Mouse (Mus musculus): Measurements from ENCODE around the gene Ociad1.
A peak's percentile ranks its signal among the peaks of the same experiment; 100 is the strongest.

Gene Ociad1

DNA sequence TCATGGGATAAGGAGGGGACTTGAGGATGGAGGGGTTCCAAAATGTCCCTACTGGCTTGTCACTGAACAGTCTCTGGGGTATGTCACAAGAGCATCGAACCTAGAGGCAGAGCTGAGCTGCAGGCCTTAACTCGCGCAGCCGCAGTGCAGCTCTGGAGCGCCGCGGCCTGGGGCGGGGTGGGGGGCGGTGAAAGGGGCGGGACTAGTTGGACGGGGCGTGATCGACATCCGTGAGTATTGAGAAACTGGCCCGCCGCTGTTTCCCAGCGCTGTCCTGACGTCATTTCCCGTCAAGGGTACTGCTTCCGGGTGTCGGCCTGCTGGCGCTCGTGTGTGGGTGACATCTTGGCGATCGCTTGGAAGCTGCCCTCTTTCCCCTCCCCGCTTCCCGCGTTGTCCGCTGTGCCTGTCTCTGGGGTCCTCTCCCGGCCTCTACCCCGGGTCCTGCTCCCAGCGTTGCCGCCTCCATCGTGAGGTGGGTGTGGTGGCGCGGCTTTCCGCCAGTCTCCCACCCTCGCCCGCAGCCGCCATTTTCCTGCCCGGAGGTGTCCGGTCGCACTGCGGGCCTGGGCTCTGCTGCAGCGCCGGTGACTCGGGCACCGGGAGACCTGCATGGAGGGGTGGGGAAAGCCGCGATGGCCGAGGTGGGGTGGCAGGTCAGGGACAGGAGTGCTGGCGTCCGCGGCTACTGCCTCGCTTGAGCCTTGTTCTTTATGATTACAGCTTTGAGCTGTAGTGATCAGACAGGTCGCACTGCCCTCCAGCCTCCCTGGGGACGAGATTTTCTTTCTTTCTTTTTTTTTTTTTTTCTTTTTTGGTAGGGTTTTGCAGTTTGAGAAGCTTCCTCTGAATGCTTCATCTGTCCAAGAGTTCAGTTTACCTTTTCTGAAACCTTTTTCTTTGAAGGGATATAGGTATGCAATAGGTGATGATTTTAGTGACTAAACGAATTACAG is at the start of gene Ociad1:
Gene Ociad1, plus strand, starts transcription at position 283 of the 956 bp plus-strand sequence.
- peak; percentile 99 for DNase-seq (ENCODE audit: low read depth, low spot score)

DNA sequence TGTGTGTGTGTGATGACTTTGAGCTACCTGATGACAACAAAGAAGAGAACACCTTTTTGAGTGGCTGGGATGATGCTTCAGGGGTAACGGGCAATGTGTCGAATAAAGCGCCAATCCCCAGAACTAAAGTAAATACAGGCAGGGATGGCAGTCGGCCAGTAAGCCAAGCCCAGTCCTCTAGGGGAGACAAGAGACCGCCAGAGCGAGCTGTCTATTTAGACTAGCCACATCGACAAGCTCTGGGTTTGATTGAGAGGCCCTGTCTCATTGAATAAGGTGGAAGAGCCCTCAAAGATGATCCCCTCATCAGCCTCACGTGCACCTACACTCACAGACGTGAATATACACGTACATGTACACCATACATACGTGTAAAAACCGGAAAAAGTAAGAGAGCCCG is 48.2 kb upstream of the Ociad1 start:
- DNase-seq (ENCODE audit: low read depth, low spot score), result no peak

DNA sequence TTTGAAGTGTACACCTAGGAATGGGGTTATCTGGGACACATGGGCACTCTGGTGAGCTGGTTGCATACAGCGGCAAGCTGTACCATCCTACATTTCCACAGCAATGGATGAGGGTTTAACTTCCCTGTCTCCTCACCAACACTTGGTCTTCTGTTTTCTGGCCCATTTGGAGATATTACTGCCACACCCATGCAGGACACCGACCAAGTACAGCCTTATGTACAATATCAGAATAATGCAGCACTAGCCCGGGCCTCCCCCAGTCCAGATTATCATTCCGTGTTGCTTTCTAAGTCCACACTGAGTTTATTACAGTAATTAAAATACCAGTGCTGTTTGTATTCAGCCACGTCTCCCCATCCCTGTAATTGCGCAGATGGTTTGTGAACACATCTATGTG is 46.2 kb upstream of the Ociad1 start:
- no peak for DNase-seq (ENCODE audit: low read depth, low spot score)

DNA sequence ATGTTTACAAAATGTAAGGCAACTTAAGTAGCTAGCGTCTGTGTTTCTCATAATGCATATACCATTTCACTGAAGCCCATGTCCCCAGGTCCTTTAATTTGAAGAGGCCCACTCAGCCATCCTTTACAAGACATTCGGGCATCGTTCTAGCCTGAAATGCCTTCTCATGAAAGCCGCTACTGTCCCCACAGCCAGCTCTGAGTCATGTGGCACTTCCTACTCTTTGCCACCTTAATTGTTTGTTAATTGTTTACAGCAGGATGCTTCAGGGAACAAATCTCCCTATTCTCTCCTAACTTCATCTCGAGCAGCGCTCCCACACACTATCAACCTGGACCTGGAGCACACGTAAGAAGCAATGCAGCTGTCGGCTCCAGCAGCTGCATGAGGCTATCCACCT is 44.4 kb upstream of the Ociad1 start:
- DNase-seq (ENCODE audit: low read depth, low spot score), result no peak

DNA sequence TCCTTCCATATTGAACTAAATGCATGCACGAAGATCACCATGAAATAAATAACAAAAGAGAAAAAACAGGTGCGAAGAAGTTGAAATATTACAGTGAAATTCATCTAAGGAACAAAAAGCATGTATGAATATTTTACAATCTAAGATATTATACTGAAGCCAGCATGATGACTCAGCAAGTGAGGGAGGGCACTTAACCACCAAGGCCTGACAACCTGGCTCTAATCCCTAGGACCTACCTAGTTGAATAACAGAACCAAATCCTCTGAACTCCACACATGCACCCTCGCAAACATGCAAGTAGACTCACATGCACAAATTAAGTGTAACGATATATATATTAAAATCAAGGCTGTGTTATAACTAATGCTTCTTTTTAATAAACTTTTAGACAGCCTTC is 43.2 kb upstream of the Ociad1 start:
- no peak for DNase-seq (ENCODE audit: low read depth, low spot score)

DNA sequence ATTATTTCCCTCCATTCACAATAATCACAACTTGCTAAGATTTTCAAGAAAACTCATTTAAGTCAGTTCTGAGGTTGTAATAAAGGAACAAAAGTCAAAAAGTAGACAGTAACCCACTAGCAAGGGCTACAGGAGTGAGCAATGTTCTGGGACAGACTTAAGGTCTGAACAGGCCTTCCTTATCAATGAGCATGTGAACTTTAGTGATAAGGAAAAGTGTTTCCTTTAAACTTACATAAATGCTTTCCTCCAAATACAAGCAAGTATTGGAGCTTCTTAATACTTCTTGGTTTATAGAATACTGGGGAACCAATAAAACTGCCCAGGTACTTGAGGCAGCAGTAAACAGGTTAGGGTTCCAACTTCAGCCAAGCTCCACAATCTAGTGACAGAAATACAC is 39.8 kb upstream of the Ociad1 start:
- DNase-seq (ENCODE audit: low read depth, low spot score), result no peak

DNA sequence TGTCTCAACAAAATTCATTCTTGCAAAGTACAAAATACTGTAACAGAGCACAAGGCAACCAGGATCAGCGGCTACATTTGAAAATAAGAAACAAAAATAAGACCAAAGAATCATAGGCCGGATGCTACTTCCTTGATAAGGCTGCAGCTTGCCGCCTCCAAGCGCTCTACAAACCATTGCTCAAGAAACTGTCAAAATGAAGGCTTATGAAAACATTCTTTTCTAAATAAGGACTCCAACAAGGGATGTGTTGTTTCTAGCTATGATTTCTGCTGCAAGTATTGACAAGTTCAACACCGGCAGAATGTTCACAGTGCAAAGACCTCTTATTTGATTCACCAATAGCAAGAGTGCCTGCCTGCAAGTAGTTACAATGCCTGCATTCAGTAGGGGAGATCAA is 37.9 kb upstream of the Ociad1 start:
- peak; percentile 47 for DNase-seq (ENCODE audit: low read depth, low spot score)

DNA sequence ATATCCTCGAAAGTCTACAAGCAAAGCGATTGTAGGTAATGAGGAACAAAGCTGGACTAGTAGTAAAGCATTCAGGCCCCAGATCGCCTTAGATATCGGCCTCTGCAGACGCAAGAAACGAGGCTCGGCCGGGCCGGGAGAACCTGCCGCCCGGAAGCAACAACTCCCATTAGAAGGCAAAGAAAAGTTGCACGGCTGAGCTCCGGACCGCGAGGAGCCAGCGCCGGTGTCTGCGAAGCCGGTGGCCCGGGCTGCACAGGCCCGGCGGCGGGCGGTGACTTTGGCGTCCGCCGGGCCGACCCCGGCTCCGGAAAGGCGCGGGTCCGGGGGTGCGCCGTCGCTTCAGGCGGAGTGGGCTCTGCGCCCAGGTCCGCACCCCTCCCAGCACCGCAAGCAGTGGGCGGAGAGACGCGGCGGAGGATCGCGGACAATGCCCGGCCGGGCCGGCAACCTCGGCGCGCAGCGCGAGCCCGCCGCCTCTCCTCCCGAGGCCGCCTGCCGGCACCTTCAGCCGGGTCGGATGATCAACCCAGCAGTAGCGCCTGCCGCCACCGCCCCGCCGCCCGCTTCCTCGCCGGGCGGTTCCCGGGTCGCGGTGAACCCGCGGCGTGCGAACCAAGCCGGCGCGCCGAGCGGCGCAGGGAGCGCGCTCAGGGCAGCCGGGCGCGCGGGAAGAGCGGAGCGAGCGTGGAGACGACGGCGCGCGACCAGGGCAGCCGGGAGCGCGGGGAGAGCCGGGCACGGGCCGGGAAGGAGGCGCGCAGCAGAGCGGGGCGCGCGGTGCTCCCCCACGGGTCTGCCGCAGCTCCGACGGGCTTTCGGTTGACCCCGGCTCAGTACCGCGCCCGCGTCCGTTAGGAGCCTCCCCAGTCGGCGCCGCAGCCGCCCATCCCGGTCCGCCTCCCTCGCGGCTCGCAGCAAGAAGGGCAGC is 37.0 kb upstream of the Ociad1 start:
- peak; percentile 74 for DNase-seq (ENCODE audit: low read depth, low spot score)

DNA sequence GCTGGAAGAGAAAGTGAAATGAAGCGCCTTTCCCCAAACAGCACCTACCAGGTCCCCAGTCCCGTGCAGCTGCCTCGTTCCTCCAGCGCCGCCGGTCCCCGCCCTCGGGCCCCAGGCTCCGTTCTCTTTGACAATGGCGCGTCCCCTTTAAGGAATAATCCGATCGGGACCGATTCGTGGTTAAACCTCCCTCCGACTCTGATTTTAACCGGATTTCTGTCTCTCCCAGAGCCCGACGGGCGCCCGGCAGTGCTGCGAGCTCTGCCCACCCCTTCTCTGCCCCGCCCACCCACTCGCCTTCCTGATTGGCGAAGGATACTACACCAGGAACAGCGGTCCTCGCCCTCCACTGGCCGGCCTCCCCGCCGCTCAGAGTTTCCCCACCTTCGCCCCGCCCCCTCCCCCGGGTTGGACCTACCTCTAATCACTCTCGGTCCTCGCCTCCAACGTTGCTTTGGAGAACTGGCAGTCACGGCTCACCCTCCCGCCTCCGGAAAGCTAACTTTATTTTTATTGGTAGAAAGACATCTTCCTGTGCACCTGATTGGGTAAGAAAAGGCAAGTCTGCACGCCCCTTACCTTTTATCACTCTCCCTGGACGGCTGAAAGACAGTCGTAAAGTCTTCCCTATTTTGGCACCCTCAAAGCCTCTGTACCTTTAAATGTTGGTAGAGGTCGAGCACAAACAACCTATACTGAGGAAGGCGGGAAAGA is 36.1 kb upstream of the Ociad1 start, which contains the start of gene Fryl:
Gene Fryl, minus strand, starts transcription at position 268 of the 714 bp plus-strand sequence.
- DNase-seq (ENCODE audit: low read depth, low spot score), result peak; percentile 99

DNA sequence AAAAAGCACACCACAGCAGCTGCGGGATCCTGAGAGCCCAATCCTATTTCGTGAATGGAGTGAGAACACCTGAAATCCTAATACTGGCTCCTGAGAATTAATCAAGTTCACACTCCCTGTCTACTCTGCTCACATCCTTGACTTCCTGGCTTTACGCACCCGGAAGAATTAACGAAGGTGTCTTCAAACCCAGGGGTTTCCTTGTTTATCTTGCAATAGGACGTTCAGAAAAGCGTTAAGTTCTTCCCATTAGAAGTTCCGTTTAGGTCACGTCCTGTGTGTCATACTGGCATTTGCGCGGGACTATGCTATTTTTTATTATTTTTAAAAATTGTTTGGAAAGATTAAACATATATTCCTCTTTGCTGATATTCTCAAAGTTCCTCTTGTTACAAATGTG is 35.5 kb upstream of the Ociad1 start:
- no peak for DNase-seq (ENCODE audit: low read depth, low spot score)

DNA sequence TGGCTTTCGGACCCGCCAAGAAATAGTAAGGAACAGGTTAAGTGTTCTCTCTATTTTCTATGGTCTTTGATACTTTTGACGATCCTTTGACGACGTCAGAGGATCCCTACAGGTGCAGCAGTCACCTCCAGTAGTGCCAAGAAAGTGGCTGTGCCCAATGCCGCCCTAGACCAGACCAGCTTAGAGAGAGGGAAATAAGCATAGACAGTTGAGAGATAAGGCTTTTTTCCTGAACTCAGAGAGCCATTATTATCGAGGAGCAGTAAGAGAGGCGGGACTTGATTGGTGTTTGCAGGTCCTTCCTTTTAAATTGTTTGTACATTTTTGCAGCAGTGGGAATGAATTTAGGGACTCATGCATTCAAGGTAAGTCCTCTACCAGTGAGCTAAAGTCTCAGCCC is 34.9 kb upstream of the Ociad1 start:
- DNase-seq (ENCODE audit: low read depth, low spot score), result no peak

DNA sequence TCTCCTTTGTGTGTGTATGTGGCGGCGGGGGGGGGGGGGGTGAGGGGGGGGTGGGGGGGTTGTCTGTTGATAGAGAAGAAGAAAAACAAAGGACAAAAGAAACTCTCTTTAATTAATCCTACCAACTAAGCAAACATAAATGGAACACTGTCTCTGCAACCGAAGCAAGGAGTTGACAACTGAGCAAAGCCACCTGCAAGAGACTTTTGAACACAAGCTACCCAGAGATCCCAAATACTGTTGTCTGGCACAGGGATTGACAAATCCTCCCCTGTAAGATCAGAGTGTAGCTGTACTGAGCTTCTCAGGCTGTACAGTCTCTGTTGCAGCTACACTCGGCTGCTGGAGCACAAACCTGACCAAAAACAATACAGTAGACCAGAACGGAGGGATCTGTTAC is 28.5 kb upstream of the Ociad1 start:
- DNase-seq (ENCODE audit: low read depth, low spot score), result no peak

DNA sequence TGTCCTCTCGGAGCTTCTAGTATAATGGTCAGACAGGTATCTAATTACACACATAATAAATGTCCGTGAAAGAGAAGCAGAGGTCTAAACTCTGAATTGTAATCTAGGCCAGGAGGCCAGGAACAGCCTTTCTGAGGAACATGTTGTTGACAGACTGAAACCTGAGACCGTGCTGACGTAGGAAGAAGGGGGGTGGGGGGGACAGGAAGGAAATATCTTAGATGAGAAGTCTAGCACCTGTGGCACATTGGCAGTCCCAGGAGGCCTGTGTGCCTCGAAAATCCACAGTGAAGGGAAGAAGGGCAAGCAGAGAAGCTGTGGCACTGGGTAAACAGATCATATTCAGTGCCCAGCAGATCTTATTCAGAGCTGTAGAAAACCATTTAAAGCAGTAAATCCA is 27.1 kb upstream of the Ociad1 start:
- DNase-seq (ENCODE audit: low read depth, low spot score), result peak; percentile 52

DNA sequence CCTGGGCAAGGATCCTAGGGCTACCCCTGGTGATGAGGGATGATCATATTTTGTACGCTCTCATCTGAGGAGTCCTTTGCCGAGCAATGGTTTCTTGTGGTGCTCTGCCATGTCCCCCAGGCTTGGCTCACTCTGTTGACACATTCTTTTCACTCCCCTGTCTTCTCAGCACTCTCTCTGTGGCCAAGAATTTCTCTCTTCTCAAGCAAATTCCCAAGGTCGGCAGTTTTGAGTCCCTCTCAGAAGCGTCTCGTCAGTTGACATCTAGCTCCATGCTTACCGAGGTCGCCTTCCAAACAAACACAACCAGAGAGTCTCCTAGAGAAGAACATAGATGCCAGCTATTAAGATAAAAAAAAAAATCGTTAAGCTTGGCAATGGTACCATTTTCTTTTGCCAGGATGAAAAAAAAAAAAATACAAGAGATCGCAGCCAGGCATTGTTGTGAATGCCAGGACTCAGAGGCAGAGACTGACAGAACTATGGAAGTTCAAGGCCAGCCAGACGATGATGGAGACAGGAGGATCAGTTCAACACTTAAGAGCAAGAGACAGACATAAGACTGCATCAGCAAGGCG is 23.9 kb upstream of the Ociad1 start:
- DNase-seq (ENCODE audit: low read depth, low spot score), result no peak

DNA sequence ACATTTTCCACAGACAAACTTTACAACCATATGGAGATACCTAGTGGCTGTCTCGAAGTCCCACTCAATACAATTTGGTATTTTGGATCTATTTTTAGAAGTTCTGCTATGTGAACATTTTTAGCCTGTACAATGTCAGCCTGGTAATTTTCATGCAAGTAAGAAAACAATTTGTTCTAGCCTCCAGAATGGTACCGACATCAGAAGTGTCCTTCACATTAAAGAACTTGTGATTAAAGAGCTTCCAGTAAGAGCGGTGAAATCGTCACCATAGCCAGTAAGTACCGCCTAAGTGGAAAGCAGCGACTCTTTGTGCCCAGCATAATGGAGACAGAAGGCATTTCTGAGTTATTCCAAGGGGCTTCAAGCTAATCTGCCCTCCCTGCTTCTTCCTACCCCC is 22.0 kb upstream of the Ociad1 start:
- DNase-seq (ENCODE audit: low read depth, low spot score), result no peak

DNA sequence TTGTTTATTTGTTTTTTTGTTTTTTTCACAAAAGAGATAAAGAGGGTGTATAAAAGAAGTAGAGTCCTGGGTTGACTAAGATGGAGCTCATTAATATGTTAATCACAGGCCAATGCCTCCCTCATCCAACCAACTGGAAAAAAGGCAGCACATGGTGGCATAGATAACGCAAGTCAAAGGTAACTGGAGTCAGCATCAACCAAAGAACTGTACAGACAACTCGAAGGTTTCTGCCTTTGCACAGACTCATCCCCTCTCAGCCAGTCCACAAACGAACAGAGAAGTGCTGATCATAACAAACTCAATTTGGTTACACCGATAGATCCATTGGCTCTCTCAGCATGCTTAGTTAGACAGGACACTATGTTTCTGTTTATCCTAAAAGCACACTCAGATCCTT is 19.4 kb upstream of the Ociad1 start:
- DNase-seq (ENCODE audit: low read depth, low spot score), result no peak

DNA sequence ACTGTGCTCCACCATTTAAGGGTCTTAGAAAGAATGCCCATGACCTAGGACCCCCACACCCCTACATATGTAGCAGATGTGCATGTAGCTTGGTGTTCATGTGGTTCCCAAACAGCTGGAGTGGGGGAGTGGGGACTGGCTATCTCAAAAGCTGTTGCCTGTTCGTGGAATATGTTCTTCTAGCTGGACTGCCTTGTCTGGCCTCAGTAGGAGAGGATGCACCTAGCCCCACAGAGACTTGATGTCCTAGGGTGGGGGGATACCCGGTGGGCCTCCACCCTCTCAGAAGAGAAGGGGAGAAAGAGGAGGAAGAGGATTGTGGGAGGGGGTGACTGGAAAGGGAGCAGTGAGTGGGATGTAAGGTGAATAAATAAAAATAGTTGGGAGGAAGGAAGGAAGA is 17.6 kb upstream of the Ociad1 start:
- no peak for DNase-seq (ENCODE audit: low read depth, low spot score)

DNA sequence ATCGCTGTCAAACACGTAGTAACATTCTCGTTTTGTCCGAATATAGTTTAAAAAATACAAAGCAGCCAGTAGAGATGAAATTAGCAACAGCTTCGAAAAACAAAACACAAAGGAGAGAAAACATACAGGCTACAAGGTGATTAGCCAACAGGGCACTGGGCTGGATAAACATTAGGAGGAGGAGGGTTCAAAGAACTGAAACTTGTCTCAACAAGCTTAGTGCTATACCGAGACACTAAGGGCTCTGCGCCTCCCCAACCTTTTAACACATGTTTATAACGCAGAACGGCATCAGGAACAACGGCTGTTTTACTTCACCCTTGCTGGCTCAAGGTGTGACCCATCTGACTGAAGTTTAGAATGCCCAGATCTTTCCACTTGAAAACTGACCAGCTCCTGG is 13.4 kb upstream of the Ociad1 start:
- DNase-seq (ENCODE audit: low read depth, low spot score), result no peak

DNA sequence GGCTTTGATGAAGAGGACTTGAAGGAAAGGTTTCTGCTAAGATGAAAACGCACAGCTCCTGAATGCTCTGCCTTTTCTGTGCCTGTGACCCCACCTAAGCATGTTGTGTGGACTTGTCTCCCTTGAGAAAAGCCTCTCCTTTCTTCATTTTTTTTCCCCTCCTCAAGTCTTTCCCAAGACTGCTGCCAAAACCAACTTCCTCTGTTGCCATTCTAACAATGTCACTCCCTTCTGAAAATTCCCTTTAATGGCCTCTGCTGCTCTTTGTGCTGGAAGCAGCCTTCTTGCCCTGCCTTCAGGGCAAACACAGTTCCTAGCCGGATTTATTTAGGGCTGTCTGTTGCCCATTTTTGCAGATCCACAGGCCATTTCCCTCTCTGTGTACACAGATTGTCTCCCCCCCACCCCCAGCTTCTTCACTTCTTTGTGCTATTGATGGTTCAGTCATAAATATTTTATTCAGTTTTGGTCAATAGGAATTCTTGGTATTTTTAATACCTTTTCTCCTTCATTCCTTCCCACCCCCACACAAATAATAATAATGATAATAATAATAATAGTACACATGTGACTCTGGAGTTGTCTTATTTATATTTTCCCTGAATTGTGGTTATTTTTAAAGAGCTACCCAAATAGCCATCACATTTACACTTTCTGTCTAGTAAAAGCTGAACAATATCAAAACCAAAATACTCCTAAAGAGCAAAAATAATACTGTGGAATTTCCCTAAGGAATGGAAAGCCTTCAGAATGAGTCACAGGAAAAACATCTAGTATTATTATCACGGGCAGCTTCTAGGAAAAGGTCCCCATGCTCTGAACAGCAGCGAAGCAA is 12.6 kb upstream of the Ociad1 start:
- DNase-seq (ENCODE audit: low read depth, low spot score), result no peak

DNA sequence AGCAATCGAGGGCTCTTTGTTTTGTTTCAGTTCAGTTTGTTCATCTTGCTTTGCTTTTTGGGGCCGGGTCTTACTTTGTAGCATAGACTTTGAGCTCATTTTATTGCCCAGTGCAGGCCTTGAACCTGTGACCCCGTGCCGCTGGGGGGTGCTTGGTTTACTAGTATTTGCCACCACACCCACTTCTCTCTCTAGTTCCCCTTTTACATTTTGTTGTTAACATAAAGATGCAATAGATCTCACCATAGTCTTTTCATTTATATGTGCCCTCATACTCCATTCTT is 12.1 kb upstream of the Ociad1 start:
- no peak for DNase-seq (ENCODE audit: low read depth, low spot score)

DNA sequence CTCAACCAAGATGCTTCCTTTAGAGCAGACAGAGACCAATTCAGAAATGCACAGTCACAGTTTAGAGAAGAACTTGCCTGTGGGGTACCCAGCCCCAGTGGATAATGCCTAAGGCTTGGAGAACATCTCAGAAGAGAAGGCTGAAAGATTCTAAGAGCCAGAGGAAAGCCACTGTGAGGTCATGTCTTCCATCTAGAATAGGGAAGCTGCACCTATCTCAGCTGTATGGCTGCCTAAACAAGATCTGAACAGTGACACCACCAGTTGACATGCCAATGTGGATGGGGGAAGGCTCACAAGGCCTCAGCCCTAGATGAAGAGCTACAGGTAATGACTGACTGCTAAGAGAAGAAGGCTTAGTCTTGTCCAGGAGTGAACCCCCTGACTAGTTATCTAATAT is 8.5 kb upstream of the Ociad1 start:
- no peak for DNase-seq (ENCODE audit: low read depth, low spot score)

All from A20 (cell line).